Mouse (Mus musculus) c-Kit-positive CD71-negative TER-119-negative erythroid progenitor cells, embryonic 14.5 days (primary cell): ENCODE data around the gene Dbf4.

Experiments used
- DNase-seq: peaks from one replicate; pipeline ENCODE4 v3.0.0-alpha.2; 2013; ENCODE audit warnings: low read depth

Gene Dbf4

DNA sequence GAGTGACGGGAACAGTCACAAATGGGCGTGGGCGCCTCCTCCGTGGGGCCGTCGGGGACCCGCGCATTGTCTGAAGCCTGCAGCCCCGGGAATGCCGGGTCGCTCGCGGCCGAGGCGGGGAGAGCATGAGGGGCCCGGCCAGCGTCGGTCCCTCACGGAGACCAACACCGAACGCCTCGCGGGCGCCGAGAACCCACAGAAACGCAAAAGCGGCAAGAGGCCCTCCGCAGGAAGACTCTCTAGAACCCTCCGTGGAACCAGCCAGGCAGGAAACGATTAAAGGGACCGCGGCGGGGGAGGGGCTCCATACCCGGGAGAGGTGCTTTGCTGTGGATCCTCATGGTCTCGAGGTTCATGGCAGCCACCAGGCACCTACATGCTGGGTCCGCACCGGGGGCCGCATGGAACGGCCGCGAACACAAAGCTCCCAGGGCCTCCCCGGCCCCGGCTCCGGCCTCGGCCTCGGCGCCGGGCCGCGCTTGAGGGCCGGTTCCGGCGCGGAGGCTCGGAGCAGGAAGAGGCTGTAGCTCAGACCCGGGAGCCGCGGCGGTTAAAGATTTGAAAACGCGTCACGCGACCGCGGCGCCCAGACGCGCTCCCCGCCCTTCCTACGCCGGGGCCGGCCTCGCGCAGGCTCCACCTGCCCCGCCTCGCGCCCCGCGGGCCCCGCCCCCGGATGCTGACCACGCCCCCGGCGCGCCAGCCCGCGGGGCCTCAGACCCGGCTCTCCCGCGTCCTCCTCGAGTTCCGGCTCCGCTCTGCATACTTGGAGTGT, at the start of gene Dbf4, which contains the start of gene Slc25a40:
Gene Dbf4 (minus strand): TSS at position 560 of the 775 bp plus-strand sequence.
Gene Slc25a40 (plus strand): TSS at position 694 of the 775 bp plus-strand sequence.
- peak; percentile 65 for DNase-seq

DNA sequence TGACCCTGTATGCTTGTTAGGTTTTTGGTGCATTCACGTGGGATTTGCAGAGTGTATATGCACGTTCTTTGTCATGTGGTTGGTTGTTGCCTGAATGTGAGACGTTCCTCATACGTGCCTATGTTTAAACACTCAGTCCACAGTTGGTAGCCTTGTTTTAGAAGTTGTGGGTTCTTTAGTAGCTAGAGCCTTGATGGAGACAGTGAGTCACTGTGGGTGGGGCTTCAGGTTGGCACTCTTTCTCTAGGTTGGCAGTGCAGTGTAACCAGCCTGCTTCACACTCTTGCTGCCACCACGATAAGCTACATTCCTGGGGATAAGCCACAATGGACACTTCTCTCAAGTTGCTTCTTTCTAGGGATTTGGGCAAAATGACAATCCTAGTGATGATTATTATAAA, 34.0 kb upstream of the Dbf4 start:
- DNase-seq = peak; percentile 5

DNA sequence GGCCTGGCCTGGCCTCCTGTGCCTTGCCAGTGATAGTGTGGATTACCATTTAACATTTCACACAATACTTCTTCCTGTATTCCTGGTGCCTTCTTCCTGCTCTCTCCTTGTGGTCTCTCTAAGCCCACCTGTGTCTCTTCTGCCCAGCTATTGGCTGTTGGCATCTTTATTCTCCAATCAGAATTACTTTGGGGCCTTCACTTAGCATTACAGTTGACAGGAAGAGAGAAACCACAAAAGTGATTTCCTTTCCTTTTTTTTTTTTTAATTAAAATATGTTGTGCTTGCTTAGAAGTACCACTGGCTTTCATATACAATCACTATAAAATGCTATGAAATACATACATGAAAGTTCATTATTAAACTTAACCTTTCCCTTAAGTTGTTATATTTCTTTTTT, 33.0 kb upstream of the Dbf4 start:
- no peak for DNase-seq

- no peak for DNase-seq
Measured at GRCm38 (mm10) chr5:8439095-8439494, 16.6 kb upstream of the Dbf4 start.

DNA sequence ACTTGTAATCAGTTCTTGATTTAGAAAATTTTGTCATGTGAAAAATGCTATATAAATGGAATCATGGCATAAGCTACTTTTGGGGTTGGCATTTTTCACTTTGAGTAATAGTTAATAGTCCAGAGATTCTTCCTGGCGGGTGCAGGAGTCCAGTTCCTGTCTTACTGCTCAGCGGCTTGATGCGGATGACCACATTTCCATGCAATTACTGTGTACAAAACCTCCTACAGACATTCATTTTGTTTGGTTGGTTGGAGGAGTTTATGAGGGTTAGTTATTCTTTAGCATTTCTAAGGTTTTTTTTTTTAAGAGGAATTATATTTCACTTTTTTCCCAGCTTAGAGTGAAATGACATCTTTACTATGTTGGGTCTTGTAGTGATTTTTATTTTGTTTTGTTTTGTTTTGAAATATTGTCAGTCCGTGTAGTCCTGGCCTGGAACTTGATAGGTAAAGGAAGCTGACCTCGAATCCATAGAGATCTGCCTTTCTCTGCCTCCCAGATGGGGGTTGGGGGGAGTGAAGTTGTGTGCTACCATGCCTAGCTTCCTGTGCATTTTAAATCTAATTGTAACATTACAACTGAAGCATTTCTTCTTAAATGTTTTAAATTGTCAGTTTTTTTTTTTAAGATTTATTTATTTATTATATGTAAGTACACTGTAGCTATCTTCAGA, 15.1 kb upstream of the Dbf4 start:
- DNase-seq = no peak

DNA sequence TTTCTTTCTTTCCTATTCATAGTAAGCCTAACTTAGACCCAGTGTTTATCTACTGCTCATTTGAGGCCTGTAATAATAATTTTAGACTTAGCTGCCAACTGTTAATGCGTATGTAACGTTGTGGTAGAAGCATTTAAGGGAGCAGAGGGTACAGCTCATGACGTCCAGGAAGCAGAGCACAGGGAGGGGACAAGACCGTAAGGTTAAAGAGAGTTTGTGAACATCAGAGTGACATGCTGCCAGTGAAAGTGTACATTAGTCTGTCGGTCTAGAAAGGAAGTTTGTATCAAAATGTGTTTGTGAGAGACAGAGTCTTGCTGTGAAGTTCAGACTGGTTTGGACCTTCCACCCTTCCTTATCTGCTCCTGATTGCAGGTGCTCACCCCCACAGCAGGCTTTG, 3.4 kb upstream of the Dbf4 start:
- no peak for DNase-seq

DNA sequence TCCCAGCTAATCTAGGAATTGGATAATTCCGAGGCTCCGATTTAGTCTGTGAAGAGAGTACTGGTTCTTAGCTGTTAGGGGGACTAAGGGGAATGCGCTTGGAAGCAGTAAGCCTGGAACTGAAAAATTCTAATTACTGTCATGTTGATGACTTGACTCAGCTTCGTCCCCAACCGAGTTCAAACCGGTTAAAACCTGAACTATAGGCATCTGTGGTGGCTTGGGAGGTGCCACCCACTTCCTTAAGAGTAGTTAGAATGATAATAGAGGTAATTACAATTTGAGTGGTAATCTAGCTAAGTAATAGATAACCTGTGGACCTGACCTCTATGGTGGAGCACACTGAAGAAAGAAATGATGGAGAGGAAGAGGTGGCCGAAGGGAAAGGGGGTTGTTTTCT, 1.6 kb upstream of the Dbf4 start:
- DNase-seq = peak; percentile 14

GRCm38 (mm10) chr5:8422932-8423928, 714 bp upstream of the Dbf4 start:
- peak; percentile 39 for DNase-seq

DNA sequence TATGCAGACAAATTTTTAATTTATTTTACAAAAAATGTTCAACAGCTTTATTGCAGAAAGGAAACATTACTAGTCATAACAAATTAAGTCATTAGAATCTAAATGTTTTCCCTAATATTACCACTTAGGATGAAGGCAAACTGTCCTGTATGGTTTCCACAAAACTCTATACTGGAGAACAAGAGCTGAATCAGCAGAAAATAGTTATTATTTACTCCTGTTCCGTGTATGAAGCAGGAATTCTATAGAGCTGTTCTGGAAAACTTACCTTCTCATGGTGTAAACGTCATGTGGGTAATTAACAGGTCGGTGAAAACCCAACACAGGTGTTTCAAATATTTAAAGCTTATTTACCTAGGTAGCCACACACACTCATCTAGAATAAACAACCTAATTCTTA, 1.1 kb downstream of the Dbf4 start:
- no peak for DNase-seq

- DNase-seq = no peak
Measured at GRCm38 (mm10) chr5:8417443-8417842, 5.1 kb downstream of the Dbf4 start.

- no peak for DNase-seq
Measured at GRCm38 (mm10) chr5:8416683-8417413, 5.7 kb downstream of the Dbf4 start.

DNA sequence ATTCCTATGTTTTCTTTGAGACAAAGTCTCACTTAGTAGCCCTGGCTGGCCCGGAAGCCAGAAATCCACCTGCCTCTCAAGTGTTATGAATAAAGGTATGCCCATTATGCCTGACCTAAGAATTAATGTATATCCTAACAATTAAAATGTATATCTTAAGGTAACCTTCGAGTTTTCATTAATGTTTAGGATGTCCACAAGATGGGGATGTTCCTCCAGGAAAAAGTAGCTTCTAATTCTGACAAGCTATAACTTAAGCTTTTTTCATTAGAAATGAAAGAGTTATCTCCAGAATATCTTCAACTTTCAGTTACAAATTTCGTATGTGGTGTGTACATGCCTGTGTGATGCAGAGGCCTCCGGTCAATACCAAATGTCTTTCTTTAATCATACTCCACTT, 13.8 kb downstream of the Dbf4 start:
- DNase-seq = no peak

GRCm38 (mm10) chr5:8397587-8398249, 24.8 kb downstream of the Dbf4 start:
- DNase-seq = no peak

- no peak for DNase-seq
Measured at GRCm38 (mm10) chr5:8393891-8394583, 28.5 kb downstream of the Dbf4 start.

- DNase-seq = no peak
Measured at GRCm38 (mm10) chr5:8374297-8374906, 48.1 kb downstream of the Dbf4 start.

DNA sequence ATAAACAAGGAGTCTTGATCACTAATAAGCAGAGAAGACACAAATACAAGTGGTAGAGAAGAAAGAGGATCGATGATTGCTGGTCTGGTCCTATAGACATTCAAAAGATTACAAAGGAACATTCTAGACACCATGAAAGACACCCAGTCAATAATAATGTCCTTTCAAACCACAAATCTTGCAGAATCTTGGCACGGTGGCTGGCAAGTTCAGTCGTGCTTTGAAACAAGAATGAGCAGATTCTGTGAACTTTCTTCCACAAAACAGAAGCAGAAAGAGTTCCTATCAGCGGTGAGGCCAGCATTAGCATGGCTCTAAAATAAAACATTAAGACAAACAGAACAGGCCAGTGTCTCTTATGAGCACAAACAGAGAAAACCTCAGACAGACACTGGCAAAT, 49.1 kb downstream of the Dbf4 start:
- no peak for DNase-seq

GRCm38 (mm10) chr5:8368781-8369180, 53.7 kb downstream of the Dbf4 start:
- DNase-seq = no peak

- DNase-seq = no peak
Measured at GRCm38 (mm10) chr5:8368328-8368692, 54.2 kb downstream of the Dbf4 start.

- DNase-seq = no peak
Measured at GRCm38 (mm10) chr5:8367614-8368327, 54.7 kb downstream of the Dbf4 start, which contains the start of gene Adam22. Adam22 (minus strand) TSS chr5:8368160.
